Mouse (Mus musculus) cerebellum, adult 8-10 months (tissue): Measurements from ENCODE around the gene Mrpl58.

Experiments used
- DNase-seq: peaks from one replicate; pipeline ENCODE4 v3.0.0; 2022

Mrpl58 gene

GRCm38 (mm10) chr11:115403338-115404124, at the start of gene Mrpl58:
Gene Mrpl58, plus strand, starts transcription at chr11:115403752.
- DNase-seq, result peak; percentile 87

- peak; percentile 71 for DNase-seq
Observed at GRCm38 (mm10) chr11:115354183-115354582, 49.4 kb upstream of the Mrpl58 start.

GRCm38 (mm10) chr11:115358468-115358867, 45.1 kb upstream of the Mrpl58 start:
- peak; percentile 88 for DNase-seq

GRCm38 (mm10) chr11:115359293-115359692, 44.3 kb upstream of the Mrpl58 start:
- no peak for DNase-seq

GRCm38 (mm10) chr11:115359726-115360125, 43.8 kb upstream of the Mrpl58 start:
- no peak for DNase-seq

GRCm38 (mm10) chr11:115364136-115364535, 39.4 kb upstream of the Mrpl58 start:
- no peak for DNase-seq

GRCm38 (mm10) chr11:115366039-115366705, 37.4 kb upstream of the Mrpl58 start:
- DNase-seq, result peak; percentile 45

- peak; percentile 65 for DNase-seq
Observed at GRCm38 (mm10) chr11:115366706-115367394, 36.7 kb upstream of the Mrpl58 start.

- peak; percentile 90 for DNase-seq
Observed at GRCm38 (mm10) chr11:115367395-115367944, 36.1 kb upstream of the Mrpl58 start, which contains the start of gene Hid1. Gene Hid1, minus strand, starts transcription at chr11:115367756.

GRCm38 (mm10) chr11:115370368-115370767, 33.2 kb upstream of the Mrpl58 start:
- no peak for DNase-seq

- DNase-seq, result no peak
Observed at GRCm38 (mm10) chr11:115371354-115371753, 32.2 kb upstream of the Mrpl58 start.

- DNase-seq, result no peak
Observed at GRCm38 (mm10) chr11:115372015-115372414, 31.5 kb upstream of the Mrpl58 start.

GRCm38 (mm10) chr11:115372737-115373136, 30.8 kb upstream of the Mrpl58 start:
- DNase-seq, result no peak

GRCm38 (mm10) chr11:115373805-115374694, 29.5 kb upstream of the Mrpl58 start:
- DNase-seq, result peak; percentile 82

- DNase-seq, result no peak
Observed at GRCm38 (mm10) chr11:115374695-115375425, 28.7 kb upstream of the Mrpl58 start.

GRCm38 (mm10) chr11:115376722-115377121, 26.8 kb upstream of the Mrpl58 start:
- no peak for DNase-seq

GRCm38 (mm10) chr11:115377254-115377653, 26.3 kb upstream of the Mrpl58 start:
- no peak for DNase-seq

GRCm38 (mm10) chr11:115377854-115378253, 25.7 kb upstream of the Mrpl58 start:
- DNase-seq, result no peak

- DNase-seq, result no peak
Observed at GRCm38 (mm10) chr11:115381276-115381675, 22.3 kb upstream of the Mrpl58 start.

GRCm38 (mm10) chr11:115381743-115382539, 21.6 kb upstream of the Mrpl58 start, which contains the start of gene Cdr2l:
Gene Cdr2l, plus strand, starts transcription at chr11:115381916.
- peak; percentile 92 for DNase-seq
